Mouse (Mus musculus) layer of hippocampus, postnatal 36 days (tissue): ENCODE measurements around the gene Gm11020. TPM values are rescaled to one million over a fixed set of nuclear protein-coding genes. Genes with fewer than 3 reads are reported as not detected.

ENCODE experiments used
- DNase-seq, 2 experiments: peaks; one replicate each; pipeline ENCODE4 v3.0.0; 2022
- total RNA-seq, 2 experiments: library from RNA; stranded (reverse); gene quantifications; 2 replicates each; pipeline ENCODE4 v1.2.3; 2021

Gene Gm11020
- total RNA-seq, 2 experiments from 2014 or later: not detected

- DNase-seq: no peak
Observed at GRCm38 (mm10) chr8:104342426-104342825, 21.1 kb downstream of the Gm11020 start.

GRCm38 (mm10) chr8:104343957-104344356 lies 22.6 kb downstream of the Gm11020 start:
- DNase-seq: peak; percentile 81 to 84

- no peak for DNase-seq
Observed at GRCm38 (mm10) chr8:104344622-104345021, 23.3 kb downstream of the Gm11020 start.

GRCm38 (mm10) chr8:104346706-104347105 lies 25.3 kb downstream of the Gm11020 start:
- DNase-seq: no peak

- DNase-seq: no peak
Observed at GRCm38 (mm10) chr8:104348971-104349370, 27.6 kb downstream of the Gm11020 start.

GRCm38 (mm10) chr8:104350047-104350446 lies 28.7 kb downstream of the Gm11020 start:
- no peak for DNase-seq

GRCm38 (mm10) chr8:104353186-104353585 lies 31.8 kb downstream of the Gm11020 start:
- DNase-seq: no peak

- DNase-seq: no peak
Observed at GRCm38 (mm10) chr8:104354504-104354903, 33.1 kb downstream of the Gm11020 start.

GRCm38 (mm10) chr8:104358637-104359036 lies 37.3 kb downstream of the Gm11020 start:
- no peak for DNase-seq

- no peak for DNase-seq
Observed at GRCm38 (mm10) chr8:104359778-104360456, 38.5 kb downstream of the Gm11020 start.

- no peak for DNase-seq
Observed at GRCm38 (mm10) chr8:104365695-104366094, 44.3 kb downstream of the Gm11020 start.

- DNase-seq: no peak
Observed at GRCm38 (mm10) chr8:104367398-104367797, 46.0 kb downstream of the Gm11020 start.

GRCm38 (mm10) chr8:104369591-104369990 lies 48.2 kb downstream of the Gm11020 start:
- no peak for DNase-seq

- no peak for DNase-seq
Observed at GRCm38 (mm10) chr8:104370071-104370470, 48.7 kb downstream of the Gm11020 start.

GRCm38 (mm10) chr8:104371121-104371520 lies 49.8 kb downstream of the Gm11020 start:
- no peak for DNase-seq

Other genes with a start within 250 kb of the Gm11020 start
- gene Cdh5, start 219.9 kb upstream of the Gm11020 start, total RNA-seq: 1 to 10 TPM; 8.5 to 9.1 TPM
- gene Bean1, start 151.1 kb upstream of the Gm11020 start, total RNA-seq: 1 to 10 TPM; 5.7 to 5.8 TPM
- 10 to 100 TPM; 35.5 to 38.6 TPM for gene Tk2, start 73.0 kb upstream of the Gm11020 start, total RNA-seq
- gene Cklf, start 70.7 kb upstream of the Gm11020 start, total RNA-seq: 1 to 10 TPM; 5.8 to 8.0 TPM
- gene Cmtm2a, start 28.4 kb upstream of the Gm11020 start, total RNA-seq: not detected
- not detected for gene Gm45711, start 11.5 kb upstream of the Gm11020 start, total RNA-seq
- not detected for gene Cmtm1, start 11.4 kb upstream of the Gm11020 start, total RNA-seq
- gene Cmtm2b, start 663 bp downstream of the Gm11020 start, total RNA-seq: not detected
- 10 to 100 TPM; 11.7 to 17.4 TPM for gene Cmtm3, start 17.8 kb downstream of the Gm11020 start, total RNA-seq
- gene Cmtm4, start 74.2 kb downstream of the Gm11020 start, total RNA-seq: 10 to 100 TPM; 59.5 to 62.7 TPM
- gene Dync1li2, start 121.5 kb downstream of the Gm11020 start, total RNA-seq: 100 to 1,000 TPM; 246 to 289 TPM
- under 1 TPM; 0.35 to 0.66 TPM for gene Terb1, start 188.3 kb downstream of the Gm11020 start, total RNA-seq
- 10 to 100 TPM; 45.5 to 48.9 TPM for gene Nae1, start 213.1 kb downstream of the Gm11020 start, total RNA-seq
- 10 to 100 TPM; 15.2 to 17.7 TPM for gene Car7, start 213.1 kb downstream of the Gm11020 start, total RNA-seq